In the genomic region with DNA sequence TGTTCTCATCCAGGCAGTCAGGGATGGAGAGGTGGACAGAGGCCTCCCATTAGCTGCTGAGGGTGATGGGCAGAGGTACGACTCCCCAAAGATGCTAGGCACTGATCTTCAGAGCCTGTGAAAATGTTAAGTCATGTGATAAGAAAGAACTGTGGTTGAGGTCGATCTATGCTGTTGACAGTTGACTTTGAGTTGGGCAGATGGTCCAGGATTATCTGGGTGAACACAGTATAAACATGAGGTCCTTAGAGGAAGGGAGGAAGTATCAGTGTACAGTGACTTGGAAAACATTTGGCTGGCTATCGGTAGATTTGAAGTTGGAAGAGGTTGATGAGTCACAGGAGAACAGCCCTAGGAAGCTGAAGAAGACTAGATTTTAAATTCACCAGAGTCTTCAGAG, we compare ENCODE assay signal across 24 mouse cellular contexts.
DNase-seq lines count a peak whose midpoint lies in the region; ATAC-seq and TF ChIP-seq lines count a peak whose summit lies in the region.
"Had no signal": no experiment of that assay in that cellular context is flagged by ENCODE, and none has a peak within 500 bp of the region (broad histone marks: within the 10 kb centered on the region; RNA-seq: fewer than 3 reads in every experiment).

No protein-coding gene starts in this region.

- no peak overlapping the region for H3K4me2 ChIP-seq in liver, embryonic 16.5 days (ENCODE audit: low read depth, low read length)
- H3K4me2 ChIP-seq: embryonic facial prominence, embryonic 12.5 days; forebrain, embryonic 15.5 days; heart, embryonic 13.5 days; hindbrain, embryonic 12.5 days; midbrain, embryonic 11.5 days had no signal

- no peak for TF ChIP-seq POLR2A in kidney, adult 2 months (IDR thresholded peaks at IDR 0.05; ENCODE audit: low read depth, low read length)

- H3K9ac ChIP-seq in liver, embryonic 16.5 days (ENCODE audit: low read depth, low read length), result no peak overlapping the region
- H3K9ac ChIP-seq: embryonic facial prominence, embryonic 12.5 days; forebrain, embryonic 15.5 days; heart, embryonic 13.5 days; hindbrain, embryonic 12.5 days had no signal

- H3K36me3 ChIP-seq in G1E (replicated peaks), result no peaks in the 10 kb centered on the region
- no peaks in the 10 kb centered on the region for H3K36me3 ChIP-seq in liver, embryonic 16.5 days (ENCODE audit: control insufficient read depth, insufficient read depth)
- no peaks in the 10 kb centered on the region for H3K36me3 ChIP-seq in kidney, adult 2 months (ENCODE audit: control insufficient read depth, insufficient read depth, low read length)
- H3K36me3 ChIP-seq: embryonic facial prominence, embryonic 12.5 days; forebrain, embryonic 15.5 days; heart, embryonic 13.5 days; hindbrain, embryonic 12.5 days; limb, embryonic 10.5 days had no signal

- peak overlapping the region; percentile 70 for H3K27ac ChIP-seq in liver, embryonic 16.5 days (ENCODE audit: low read length)
- no peak overlapping the region for H3K27ac ChIP-seq in kidney, adult 2 months (ENCODE audit: insufficient read depth, low read depth, low read length)
- H3K27ac ChIP-seq: embryonic facial prominence, embryonic 12.5 days; forebrain, embryonic 15.5 days; heart, embryonic 13.5 days; hindbrain, embryonic 12.5 days; limb, embryonic 10.5 days; macrophage had no signal

- H3K4me3 ChIP-seq in G1E (ENCODE audit: low read depth, low read length), result no peak overlapping the region
- no peak overlapping the region for H3K4me3 ChIP-seq in liver, embryonic 16.5 days (ENCODE audit: low read depth, low read length)
- H3K4me3 ChIP-seq in kidney, adult 2 months (ENCODE audit: insufficient read depth, low read depth, low read length), result no peak overlapping the region
- H3K4me3 ChIP-seq: embryonic facial prominence, embryonic 12.5 days; erythroblast, embryonic 14.5 days; forebrain, embryonic 15.5 days; heart, embryonic 13.5 days; hindbrain, embryonic 12.5 days; limb, embryonic 10.5 days had no signal

- H3K4me1 ChIP-seq in G1E (ENCODE audit: insufficient read depth, low read depth, low read length), result no peaks in the 10 kb centered on the region
- peaks cover 11% of the 10 kb centered on the region for H3K4me1 ChIP-seq in liver, embryonic 16.5 days (ENCODE audit: control insufficient read depth, low read depth, low read length)
- H3K4me1 ChIP-seq in kidney, adult 2 months (ENCODE audit: control insufficient read depth, insufficient read depth, low read length), result no peaks in the 10 kb centered on the region
- H3K4me1 ChIP-seq: embryonic facial prominence, embryonic 12.5 days; forebrain, embryonic 15.5 days; hindbrain, embryonic 12.5 days; limb, embryonic 10.5 days had no signal

- H3K27me3 ChIP-seq in G1E (ENCODE audit: insufficient read depth, low read length), result peaks cover 5% of the 10 kb centered on the region; the same call in 1 of the 2 replicates
- no peaks in the 10 kb centered on the region for H3K27me3 ChIP-seq in liver, embryonic 16.5 days (ENCODE audit: control insufficient read depth, insufficient read depth, low read depth, low read length)
- no peaks in the 10 kb centered on the region for H3K27me3 ChIP-seq in kidney, adult 2 months (replicated peaks; ENCODE audit: control insufficient read depth, insufficient read depth, low read length)
- H3K27me3 ChIP-seq: embryonic facial prominence, embryonic 12.5 days; forebrain, embryonic 15.5 days; heart, embryonic 13.5 days; hindbrain, embryonic 12.5 days; Patski had no signal

- peak; percentile 40 for ATAC-seq in G1E (ENCODE audit: extremely low read depth, insufficient number of reproducible peaks, low FRiP score, poor library complexity, severe bottlenecking)
- ATAC-seq in liver, embryonic 16.5 days (ENCODE audit: low read depth), result peak; percentile 88
- ATAC-seq: forebrain, embryonic 15.5 days; lung, postnatal 0 days; Patski had no signal

- 26% methylated on average over 3 of the region's 3 CpGs for WGBS in liver, embryonic 16.5 days (ENCODE audit: insufficient replicate concordance)
- WGBS in kidney, adult 2 months, result 87% methylated on average over 3 of the region's 3 CpGs

- DNase-seq in 416B (ENCODE audit: low read depth), result peak; percentile 19
- DNase-seq in G1E (ENCODE audit: low spot score), result no peak
- peak; percentile 20 for DNase-seq in liver
- no peak for DNase-seq in spleen, postnatal 14 days (ENCODE audit: low spot score in 2 of 2)
- no peak for DNase-seq in kidney, postnatal 10 days
- DNase-seq in kidney, adult 2 months, result no peak
- DNase-seq: adrenal gland, postnatal 36 days; cerebellum, adult 9-10 months; gastrocnemius, postnatal 10 days; kidney, adult 8-10 months; kidney, postnatal 14 days; spleen, adult 18-20 months; thymus, adult 18-20 months had no signal

- no peak for TF ChIP-seq CTCF in G1E (IDR thresholded peaks at IDR 0.05; ENCODE audit: low read depth, low read length)
- TF ChIP-seq CTCF in kidney, adult 2 months (conservative IDR thresholded peaks at IDR 0.05; ENCODE audit: insufficient read depth, insufficient read length, low read depth, low read length), result no peak

- no peaks in the 10 kb centered on the region for H3K9me3 ChIP-seq in G1E (replicated peaks)
- peaks cover 4% of the 10 kb centered on the region for H3K9me3 ChIP-seq in liver, embryonic 16.5 days (replicated peaks; ENCODE audit: control insufficient read depth, low read length)
- H3K9me3 ChIP-seq: embryonic facial prominence, embryonic 12.5 days; forebrain, embryonic 15.5 days; heart, embryonic 13.5 days; hindbrain, embryonic 12.5 days; limb, embryonic 10.5 days had no signal

Comparison
In these comparisons a context has a peak if more than half of its experiments do, and no peak if none do; other contexts are left out.
1. DNase-seq: peak in 416B (single experiment) and liver (single experiment); none in G1E (single experiment), spleen, postnatal 14 days (0 of 2), kidney, postnatal 10 days (single experiment) and kidney, adult 2 months (single experiment).